Mouse (Mus musculus): ENCODE results near the gene Gm11042.

DNA sequence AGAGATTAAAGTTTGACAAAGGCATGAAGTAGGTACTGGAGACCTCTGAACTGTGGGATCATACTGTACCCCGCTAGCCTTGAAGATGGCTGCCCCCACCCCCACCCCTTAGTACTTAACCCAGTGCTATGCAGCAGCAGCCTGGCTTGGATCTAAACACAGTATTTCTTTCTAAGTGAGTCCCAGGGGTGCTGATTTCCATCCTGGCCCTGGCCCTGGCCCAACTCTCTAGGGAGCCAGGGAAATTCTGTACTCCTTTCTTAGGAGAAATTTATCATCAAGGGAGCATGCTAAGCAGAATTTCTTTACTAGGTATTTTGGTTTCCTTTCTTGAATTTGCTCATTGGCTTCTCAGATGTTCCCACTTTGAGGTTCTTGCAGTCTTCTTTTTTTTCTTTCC, 33.3 kb downstream of the Gm11042 start:
- TF ChIP-seq CTCF (IDR thresholded peaks at IDR 0.05; ENCODE audit: low read depth, low read length): no peak
- TF ChIP-seq POLR2A (IDR thresholded peaks at IDR 0.05; ENCODE audit: extremely low read depth, insufficient read depth, low read length): no peak

All from liver, adult 2 months (tissue).